Mouse (Mus musculus): Measurements from ENCODE around the gene C530025M09Rik.

DNA sequence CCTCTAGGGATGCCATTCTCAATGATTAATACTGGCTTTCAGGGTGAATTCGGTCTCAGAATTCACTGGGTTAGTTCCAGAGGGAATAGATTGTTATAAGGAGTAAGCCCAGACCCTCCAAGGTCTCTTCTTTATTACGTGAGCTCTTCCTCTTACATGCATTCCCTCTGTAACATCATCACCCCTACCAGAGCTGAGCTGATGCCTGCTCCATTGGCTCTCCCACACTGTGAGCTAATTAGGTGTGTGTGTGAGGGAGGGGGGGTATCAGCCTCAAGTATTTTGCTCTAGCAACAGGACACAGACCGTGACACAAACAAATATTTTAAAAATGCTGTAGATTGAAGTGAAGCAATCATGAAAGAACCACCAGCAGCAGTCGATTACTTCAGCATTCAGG, 17.8 kb upstream of the C530025M09Rik start:
- TF ChIP-seq CTCF (conservative IDR thresholded peaks at IDR 0.05; ENCODE audit: low read length): no peak
- TF ChIP-seq POU5F1 (IDR thresholded peaks at IDR 0.05; ENCODE audit: borderline replicate concordance, low read length): no peak
